Mouse (Mus musculus) hindbrain, embryonic 16.5 days (tissue): ENCODE measurements around the gene Pigf. TPM values are rescaled to one million over a fixed set of nuclear protein-coding genes. Genes with fewer than 3 reads are reported as not detected.

ENCODE experiments used
- ATAC-seq: fragments of 200-750 bp; cut with Nextera tagmentation; 2 replicates; pipeline ENCODE4 v1.8.0; 2017; ENCODE audit warnings: moderate TSS enrichment, moderate library complexity
- H3K27ac ChIP-seq: fragments of 300-500 bp; sonication (generic); 2 replicates; pipeline ENCODE4 v1.5.1; 2014; ENCODE audit warnings: low read depth, mild to moderate bottlenecking, control low read depth, low read length, moderate library complexity
- H3K27me3 ChIP-seq: fragments of 300-500 bp; sonication (generic); replicated peaks from 2 replicates; pipeline ENCODE4 v1.6.1; 2014; ENCODE audit warnings: low read length; ENCODE audit not compliant: control insufficient read depth, insufficient read depth
- H3K36me3 ChIP-seq: fragments of 300-500 bp; sonication (generic); 2 replicates; pipeline ENCODE4 v1.6.1; 2014; ENCODE audit warnings: mild to moderate bottlenecking, low read length, moderate library complexity, mixed read lengths; ENCODE audit not compliant: control insufficient read depth, insufficient read depth
- H3K4me1 ChIP-seq: fragments of 300-500 bp; sonication (generic); 2 replicates; pipeline ENCODE4 v1.6.1; 2014; ENCODE audit warnings: low read depth, low read length; ENCODE audit not compliant: control insufficient read depth, insufficient read depth
- H3K4me2 ChIP-seq: fragments of 300-500 bp; sonication (generic); 2 replicates; pipeline ENCODE4 v1.6.1; 2014; ENCODE audit warnings: mild to moderate bottlenecking, low read length, control low read depth, moderate library complexity
- H3K4me3 ChIP-seq: fragments of 300-500 bp; sonication (generic); 2 replicates; pipeline ENCODE4 v1.5.1; 2014; ENCODE audit warnings: mild to moderate bottlenecking, low read length, control low read depth, moderate library complexity
- H3K9ac ChIP-seq: fragments of 300-500 bp; sonication (generic); 2 replicates; pipeline ENCODE4 v1.6.1; 2014; ENCODE audit warnings: low read depth, mild to moderate bottlenecking, control low read depth, low read length, moderate library complexity
- H3K9me3 ChIP-seq: fragments of 300-500 bp; sonication (generic); 2 replicates; pipeline ENCODE4 v1.6.1; 2014; ENCODE audit warnings: mild to moderate bottlenecking, low read length, moderate library complexity; ENCODE audit not compliant: control insufficient read depth
- WGBS: fragments of 180-500 bp; shearing (Covaris S2); extraction: QIAGEN DNeasy Blood & Tissue Kit; methylation state at CpG from one replicate; pipeline ENCODE4 v1.1.7; 2014; 5-methylcytosine and 5-hydroxymethylcytosine counted together
- polyA plus RNA-seq: library from polyadenylated mRNA; unstranded; fragments of >200 nt; fragmentation: Nextera tagmentation; extraction: Ambion mirVana; gene quantifications from 2 replicates; pipeline ENCODE4 v1.2.1, GENCODE M21; 2015

Pigf gene
- polyA plus RNA-seq, 1 experiment from 2014 or later: 35.3 TPM

DNA sequence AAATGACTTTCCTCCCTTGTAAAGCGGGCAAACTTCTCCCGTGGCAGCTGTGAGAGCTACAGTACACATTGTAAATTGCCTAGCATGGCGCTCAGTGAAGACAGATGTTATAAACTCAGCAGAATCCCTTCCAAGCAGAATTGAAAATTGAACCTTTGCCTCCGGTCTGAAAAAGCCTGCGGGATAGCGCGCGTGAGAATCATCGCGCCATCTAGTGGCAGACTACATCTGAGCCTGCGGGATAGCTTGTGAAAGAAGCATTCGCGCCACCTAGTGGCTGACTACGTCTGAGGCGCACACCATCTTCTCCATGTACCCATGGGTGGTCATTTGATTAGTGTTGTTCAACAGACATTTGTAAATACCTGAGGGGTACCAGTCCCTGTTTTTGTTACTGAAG, 19.2 kb upstream of the Pigf start:
- peak; percentile 85 for ATAC-seq
- Histone ChIP-seq H3K4me3 (no peak overlapping the region), H3K4me2 (no peak overlapping the region), H3K27me3 (no peaks in the 10 kb centered on the region), H3K36me3 (no peaks in the 10 kb centered on the region), H3K9ac (no peak overlapping the region), H3K4me1 (no peaks in the 10 kb centered on the region), H3K9me3 (no peaks in the 10 kb centered on the region), H3K27ac (no peak overlapping the region)
- 1% methylated on average over 15 of the region's 15 CpGs for WGBS

DNA sequence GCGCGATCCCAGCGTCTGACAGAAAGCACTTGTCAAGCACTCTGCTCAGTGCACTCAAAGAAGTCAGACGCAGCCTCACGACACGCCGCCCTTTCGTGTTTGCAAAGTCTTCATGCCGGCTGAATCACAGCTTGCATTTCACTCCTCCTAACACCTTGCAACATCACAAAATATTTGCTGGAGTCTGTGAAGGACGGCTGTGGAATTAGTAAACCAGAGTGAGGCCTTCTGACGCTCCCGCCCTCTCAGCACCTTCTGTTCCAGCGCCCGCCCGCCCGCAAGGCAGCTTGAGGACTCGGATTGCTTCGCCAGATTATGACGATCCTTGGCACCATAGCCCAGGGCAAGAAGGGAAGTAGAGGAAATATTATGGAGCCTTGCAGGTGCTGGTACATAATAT, 16.5 kb upstream of the Pigf start:
- no peaks in the 10 kb centered on the region for H3K27me3 ChIP-seq
- H3K27ac ChIP-seq: no peak overlapping the region
- H3K9me3 ChIP-seq: no peaks in the 10 kb centered on the region
- H3K4me1 ChIP-seq: no peaks in the 10 kb centered on the region
- H3K36me3 ChIP-seq: no peaks in the 10 kb centered on the region
- 71% methylated on average over 19 of the region's 19 CpGs for WGBS
- no peak for ATAC-seq
- no peak overlapping the region for H3K9ac ChIP-seq
- no peak overlapping the region for H3K4me2 ChIP-seq
- no peak overlapping the region for H3K4me3 ChIP-seq

DNA sequence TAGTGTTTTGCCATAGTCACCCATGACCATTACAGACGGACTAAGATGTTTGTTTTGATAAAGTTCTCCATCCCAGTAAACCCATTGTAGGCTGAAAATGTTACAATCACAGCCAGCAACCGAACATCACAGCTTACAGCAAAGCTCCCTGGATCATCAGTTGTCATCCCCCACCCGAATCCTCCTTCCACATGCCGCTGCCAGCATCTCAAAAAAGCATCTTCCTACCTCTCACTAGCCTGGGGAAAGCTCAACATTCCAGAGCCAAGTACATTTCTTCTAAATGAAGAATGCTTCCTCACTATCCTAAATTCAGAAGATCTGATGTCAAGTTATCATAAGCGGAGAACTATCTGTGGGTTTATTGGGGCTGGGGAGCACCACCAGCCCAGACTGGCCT, 13.3 kb upstream of the Pigf start:
- no peaks in the 10 kb centered on the region for H3K4me1 ChIP-seq
- no peaks in the 10 kb centered on the region for H3K9me3 ChIP-seq
- 89% methylated on average over 5 of the region's 5 CpGs for WGBS
- no peak overlapping the region for H3K27ac ChIP-seq
- no peak overlapping the region for H3K9ac ChIP-seq
- no peak overlapping the region for H3K4me3 ChIP-seq
- peaks cover 6% of the 10 kb centered on the region for H3K36me3 ChIP-seq
- H3K27me3 ChIP-seq: no peaks in the 10 kb centered on the region
- no peak for ATAC-seq
- no peak overlapping the region for H3K4me2 ChIP-seq

DNA sequence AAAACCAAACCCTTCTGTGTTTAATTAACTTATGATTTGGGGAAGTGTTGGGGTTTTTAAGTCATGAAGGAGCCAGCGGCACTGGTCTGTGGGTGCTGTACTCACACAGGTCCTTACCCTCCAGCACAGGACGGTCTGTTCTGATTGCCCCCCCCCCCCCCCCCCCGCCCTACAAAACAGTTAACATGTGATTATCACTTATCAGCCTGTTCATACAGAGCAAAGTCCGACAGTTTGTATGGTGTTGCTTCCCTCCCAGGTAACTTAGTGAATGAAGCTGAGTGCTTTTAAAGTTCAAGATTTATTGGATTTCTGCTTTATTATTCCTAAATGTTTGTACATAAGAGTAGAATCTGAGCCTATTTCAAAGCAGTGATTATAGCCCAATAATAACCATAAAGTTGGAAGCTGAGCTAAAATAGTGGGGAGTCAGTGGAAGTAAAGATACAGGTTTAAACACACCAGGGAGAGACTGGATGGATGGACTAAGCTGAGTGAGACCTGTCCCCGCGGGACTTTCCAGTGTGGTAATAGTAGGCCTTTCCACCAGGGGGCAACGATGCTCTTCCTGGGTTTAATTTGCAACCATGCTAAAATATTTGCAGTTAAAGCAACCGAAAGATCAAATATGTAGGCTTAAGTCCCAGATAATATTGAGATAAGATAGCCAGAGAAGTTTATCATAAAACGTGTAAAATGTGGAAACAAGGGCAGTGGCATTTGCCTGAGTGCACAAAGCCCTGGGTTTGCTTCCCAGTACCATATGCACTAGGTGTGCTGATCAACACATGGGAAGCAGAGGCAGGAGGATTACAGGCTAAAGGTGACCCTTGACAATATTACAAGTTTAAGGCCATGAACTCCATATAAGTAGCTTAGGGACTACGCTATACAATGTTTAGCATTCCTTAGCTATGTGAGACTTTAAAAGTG, 11.2 kb upstream of the Pigf start:
- Histone ChIP-seq H3K27me3 (no peaks in the 10 kb centered on the region), H3K4me1 (no peaks in the 10 kb centered on the region), H3K4me2 (no peak overlapping the region), H3K4me3 (no peak overlapping the region), H3K9ac (no peak overlapping the region), H3K27ac (no peak overlapping the region), H3K9me3 (no peaks in the 10 kb centered on the region), H3K36me3 (peaks cover 10% of the 10 kb centered on the region)
- WGBS: 60% methylated on average over 9 of the region's 10 CpGs
- no peak for ATAC-seq

- H3K27ac ChIP-seq: no peak overlapping the region
- H3K36me3 ChIP-seq: peaks cover under 1% of the 10 kb centered on the region
- peak overlapping the region; percentile 91 for H3K4me2 ChIP-seq
- H3K4me1 ChIP-seq: peaks cover 16% of the 10 kb centered on the region
- peak overlapping the region; percentile 74 for H3K9ac ChIP-seq
- ATAC-seq: peak; percentile 76
- WGBS: under 1% methylated on average over 49 of the region's 55 CpGs
- H3K27me3 ChIP-seq: no peaks in the 10 kb centered on the region
- peak overlapping the region; percentile 79 for H3K4me3 ChIP-seq
- no peaks in the 10 kb centered on the region for H3K9me3 ChIP-seq
These were observed 539 bp downstream of the Pigf start for GRCm38 (mm10) chr17:87024491-87025242.

DNA sequence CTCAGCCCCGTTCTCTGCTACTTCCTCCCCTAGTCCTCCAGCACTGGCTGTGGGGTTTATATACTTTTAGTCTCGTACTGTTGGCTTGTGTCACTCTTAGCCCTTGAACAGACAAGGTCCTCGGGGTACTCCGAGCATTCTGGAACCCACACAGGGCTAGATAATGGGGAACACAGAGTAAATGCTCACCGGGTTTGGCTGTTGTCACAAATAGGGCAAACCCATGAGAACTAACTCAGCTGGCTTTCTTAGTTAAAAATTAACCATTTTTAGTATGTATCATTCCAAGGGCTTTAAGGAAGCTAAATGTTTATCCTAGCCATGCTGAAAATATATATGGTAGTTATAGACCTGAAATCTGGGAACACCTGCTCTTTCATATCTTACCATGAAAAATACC, 5.5 kb downstream of the Pigf start:
- H3K27ac ChIP-seq: no peak overlapping the region
- WGBS: 94% methylated on average over 5 of the region's 5 CpGs
- H3K4me3 ChIP-seq: no peak overlapping the region
- H3K36me3 ChIP-seq: peaks cover 7% of the 10 kb centered on the region; the same call in 1 of the 2 replicates
- peaks cover 6% of the 10 kb centered on the region for H3K4me1 ChIP-seq
- no peak overlapping the region for H3K9ac ChIP-seq
- no peaks in the 10 kb centered on the region for H3K27me3 ChIP-seq
- H3K4me2 ChIP-seq: no peak overlapping the region
- no peaks in the 10 kb centered on the region for H3K9me3 ChIP-seq
- no peak for ATAC-seq

DNA sequence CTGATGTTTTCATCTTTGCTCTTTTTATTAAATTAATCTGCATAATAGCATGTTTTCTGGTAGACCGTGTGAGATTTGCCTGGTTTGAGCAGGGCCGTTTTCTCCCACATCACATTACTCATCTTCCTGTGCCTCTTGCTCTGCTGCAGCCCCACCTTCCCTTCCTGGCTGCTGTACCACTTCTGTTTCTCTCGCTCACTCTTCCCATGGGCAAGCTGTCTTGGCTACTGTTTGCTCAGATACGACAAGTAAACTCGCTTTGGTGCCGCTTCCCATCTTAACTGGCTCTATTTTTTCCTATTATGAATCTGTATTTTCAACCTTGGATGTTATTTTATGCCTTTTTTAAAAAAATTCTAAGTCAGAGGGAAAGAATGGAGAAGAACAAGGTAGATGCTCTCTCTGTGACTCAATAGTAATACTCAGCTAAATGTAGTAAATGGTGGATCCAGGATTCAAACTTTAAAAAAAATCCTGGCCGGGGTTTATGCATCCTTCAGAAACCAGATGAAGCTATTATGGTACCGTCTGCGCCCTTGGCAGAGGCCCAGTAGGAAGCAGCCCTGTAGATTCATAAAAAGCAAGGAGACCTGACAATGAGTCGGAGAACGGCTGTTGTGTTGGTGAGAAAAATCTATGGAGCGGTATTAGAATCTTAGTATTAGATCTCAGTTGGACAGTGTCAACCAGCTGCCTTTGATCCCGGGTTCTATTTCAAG, 13.7 kb downstream of the Pigf start:
- Histone ChIP-seq H3K27ac (no peak overlapping the region), H3K36me3 (peaks cover 9% of the 10 kb centered on the region), H3K27me3 (no peaks in the 10 kb centered on the region), H3K4me3 (no peak overlapping the region), H3K4me1 (no peaks in the 10 kb centered on the region), H3K9me3 (no peaks in the 10 kb centered on the region), H3K9ac (no peak overlapping the region), H3K4me2 (0 out of 2 replicates have a peak overlapping the region, but pooled peaks have one; percentile 5)
- WGBS: 71% methylated on average over 13 of the region's 13 CpGs
- no peak for ATAC-seq

GRCm38 (mm10) chr17:87008950-87009349, 16.3 kb downstream of the Pigf start:
- no peak for ATAC-seq
- no peak overlapping the region for H3K9ac ChIP-seq
- WGBS: 88% methylated on average over 3 of the region's 3 CpGs
- H3K9me3 ChIP-seq: no peaks in the 10 kb centered on the region
- no peak overlapping the region for H3K4me2 ChIP-seq
- no peak overlapping the region for H3K4me3 ChIP-seq
- no peak overlapping the region for H3K27ac ChIP-seq
- no peaks in the 10 kb centered on the region for H3K4me1 ChIP-seq
- H3K27me3 ChIP-seq: no peaks in the 10 kb centered on the region
- H3K36me3 ChIP-seq: peaks cover 6% of the 10 kb centered on the region

DNA sequence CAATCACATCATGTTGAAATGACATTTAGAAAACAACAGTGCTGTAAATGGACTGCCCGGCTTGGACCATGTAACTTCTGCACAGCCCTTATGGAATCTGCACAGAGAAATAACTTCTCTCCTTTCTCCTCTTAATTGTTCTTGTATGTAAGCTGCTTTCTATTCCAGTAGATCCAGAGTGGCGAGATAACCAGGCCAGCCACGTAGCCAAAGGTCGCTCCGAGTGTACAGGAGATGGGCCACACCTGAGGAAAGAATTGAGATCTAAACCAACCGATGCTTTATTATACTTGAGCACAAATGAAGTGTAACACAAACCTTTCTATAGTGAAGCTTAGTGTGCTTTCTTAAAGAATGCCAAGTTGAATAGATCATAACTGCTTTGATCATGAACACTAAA, 27.9 kb downstream of the Pigf start:
- Histone ChIP-seq H3K27me3 (no peaks in the 10 kb centered on the region), H3K9me3 (no peaks in the 10 kb centered on the region), H3K4me1 (no peaks in the 10 kb centered on the region), H3K4me3 (no peak overlapping the region), H3K9ac (no peak overlapping the region), H3K4me2 (no peak overlapping the region), H3K27ac (no peak overlapping the region), H3K36me3 (peaks cover 5% of the 10 kb centered on the region)
- WGBS: 94% methylated on average over 6 of the region's 6 CpGs
- ATAC-seq: no peak
